Mouse (Mus musculus): ENCODE measurements around the gene Ap1m1.
A peak's percentile ranks its signal among the peaks of the same experiment; 100 is the strongest.

Gene Ap1m1

GRCm38 (mm10) chr8:72239499-72240402 lies at the start of gene Ap1m1:
Ap1m1 (plus strand) TSS chr8:72240018.
- DNase-seq (ENCODE audit: low read depth, low spot score), result peak; percentile 99

DNA sequence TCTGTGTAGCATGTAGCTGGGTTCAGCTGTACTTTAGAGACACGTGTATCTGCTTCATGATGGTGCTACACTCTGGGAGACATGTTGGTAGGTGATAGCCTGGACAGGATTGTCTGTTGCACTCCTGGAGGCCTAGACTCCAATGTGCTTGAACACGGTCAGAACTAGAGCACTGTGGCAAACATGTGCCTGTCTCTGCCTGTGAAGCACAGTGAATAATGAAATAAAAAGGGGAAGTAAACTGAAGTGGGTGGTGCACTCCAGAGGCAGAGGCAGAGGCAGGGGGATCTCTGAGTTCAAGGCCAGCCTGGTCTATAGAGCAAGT lies 49.6 kb upstream of the Ap1m1 start:
- DNase-seq (ENCODE audit: low read depth, low spot score), result no peak

- DNase-seq (ENCODE audit: low read depth, low spot score), result no peak
Observed at GRCm38 (mm10) chr8:72192065-72192464, 47.8 kb upstream of the Ap1m1 start.

DNA sequence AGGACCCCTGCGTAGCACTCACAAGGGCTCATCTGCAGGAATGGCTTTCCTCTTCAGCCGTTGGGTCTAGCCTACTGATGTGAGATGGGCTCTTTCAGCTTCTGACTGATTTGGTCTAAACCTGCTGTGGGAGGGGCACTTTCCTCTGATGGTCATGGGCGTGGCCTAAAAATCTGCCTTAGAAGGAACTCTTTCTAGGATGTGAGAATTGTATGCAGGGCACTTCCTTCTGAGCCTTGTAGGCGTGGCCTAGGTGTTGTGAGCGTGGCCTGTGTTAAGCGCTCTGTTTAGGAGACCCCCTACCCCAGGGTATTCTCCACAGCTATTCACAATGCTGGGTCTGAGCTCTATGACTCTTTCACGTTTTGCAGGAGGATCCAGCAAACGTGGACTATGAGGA lies 41.8 kb upstream of the Ap1m1 start:
- DNase-seq (ENCODE audit: low read depth, low spot score), result no peak

GRCm38 (mm10) chr8:72208582-72208981 lies 31.2 kb upstream of the Ap1m1 start:
- no peak for DNase-seq (ENCODE audit: low read depth, low spot score)

- DNase-seq (ENCODE audit: low read depth, low spot score), result no peak
Observed at GRCm38 (mm10) chr8:72210222-72210621, 29.6 kb upstream of the Ap1m1 start.

DNA sequence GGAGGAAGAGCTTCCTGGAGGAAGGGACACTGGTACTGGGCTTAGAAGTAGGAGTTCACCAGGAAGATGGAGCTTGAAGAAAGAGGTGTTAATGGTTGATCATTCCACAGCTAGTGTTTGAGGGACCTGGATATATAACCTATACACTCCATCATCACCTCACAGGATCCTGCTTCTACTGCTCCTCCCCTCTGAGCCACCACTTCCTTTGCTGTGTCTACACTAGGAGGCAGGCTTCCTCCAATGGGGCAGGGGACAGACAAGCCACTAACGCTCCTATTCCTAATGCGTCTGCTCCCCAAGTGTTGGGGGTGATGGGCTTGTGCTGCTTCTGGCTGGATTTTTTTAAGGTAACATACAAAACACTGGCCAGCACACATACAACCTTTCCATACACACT lies 29.1 kb upstream of the Ap1m1 start:
- DNase-seq (ENCODE audit: low read depth, low spot score), result peak; percentile 28

DNA sequence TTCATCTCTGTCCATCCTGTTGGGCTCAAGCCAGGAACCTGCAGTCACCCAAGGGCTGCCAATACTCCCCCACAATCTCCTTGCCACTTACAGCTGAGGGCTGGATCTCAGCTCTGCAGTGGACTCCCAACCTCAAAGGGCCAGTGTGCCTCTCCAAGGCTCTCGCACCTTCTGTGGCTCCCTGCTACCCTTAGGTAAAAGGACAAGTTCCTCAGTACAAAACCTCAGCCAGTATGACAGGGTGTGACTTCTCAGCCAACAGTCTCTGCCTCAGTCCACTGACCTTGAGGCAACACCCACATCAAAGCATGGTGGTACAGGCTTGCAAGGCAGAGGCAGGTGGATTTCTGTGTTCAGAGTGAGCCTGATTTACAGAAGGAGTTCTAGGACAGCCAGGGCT lies 28.0 kb upstream of the Ap1m1 start:
- no peak for DNase-seq (ENCODE audit: low read depth, low spot score)

DNA sequence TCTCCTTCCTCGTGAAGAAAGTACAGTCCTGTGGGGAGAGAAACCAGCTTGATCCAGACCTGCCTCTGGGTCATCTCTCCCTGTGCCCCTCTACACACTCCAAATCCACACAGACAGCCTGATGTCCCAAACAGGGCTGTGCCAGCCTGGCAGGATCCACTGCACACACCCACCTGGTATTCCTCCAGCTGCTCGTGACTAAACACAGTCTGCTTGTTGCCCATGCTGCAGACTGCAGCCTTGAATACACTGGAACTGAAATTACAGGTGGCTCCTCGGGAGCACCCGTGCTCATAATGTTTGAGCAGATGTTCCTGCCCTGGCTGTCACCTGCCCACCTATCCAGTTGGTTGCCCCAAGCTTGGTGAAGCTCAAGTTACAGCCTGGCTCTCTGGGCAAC lies 27.1 kb upstream of the Ap1m1 start, which contains the start of gene Cib3:
Gene Cib3 (minus strand): TSS at position 87 of the 400 bp plus-strand sequence.
- no peak for DNase-seq (ENCODE audit: low read depth, low spot score)

GRCm38 (mm10) chr8:72213536-72213935 lies 26.3 kb upstream of the Ap1m1 start, which contains the start of gene Gm11034:
Gm11034 (minus strand) TSS chr8:72213636.
- DNase-seq (ENCODE audit: low read depth, low spot score), result no peak

- peak; percentile 54 for DNase-seq (ENCODE audit: low read depth, low spot score)
Observed at GRCm38 (mm10) chr8:72215060-72215459, 24.8 kb upstream of the Ap1m1 start.

- peak; percentile 66 for DNase-seq (ENCODE audit: low read depth, low spot score)
Observed at GRCm38 (mm10) chr8:72215871-72216270, 23.9 kb upstream of the Ap1m1 start.

GRCm38 (mm10) chr8:72218781-72219540 lies 20.9 kb upstream of the Ap1m1 start:
- DNase-seq (ENCODE audit: low read depth, low spot score), result peak; percentile 10

- peak; percentile 97 for DNase-seq (ENCODE audit: low read depth, low spot score)
Observed at GRCm38 (mm10) chr8:72219541-72220363, 20.1 kb upstream of the Ap1m1 start, which contains the start of gene Fam32a. Fam32a (plus strand) TSS chr8:72219730.

DNA sequence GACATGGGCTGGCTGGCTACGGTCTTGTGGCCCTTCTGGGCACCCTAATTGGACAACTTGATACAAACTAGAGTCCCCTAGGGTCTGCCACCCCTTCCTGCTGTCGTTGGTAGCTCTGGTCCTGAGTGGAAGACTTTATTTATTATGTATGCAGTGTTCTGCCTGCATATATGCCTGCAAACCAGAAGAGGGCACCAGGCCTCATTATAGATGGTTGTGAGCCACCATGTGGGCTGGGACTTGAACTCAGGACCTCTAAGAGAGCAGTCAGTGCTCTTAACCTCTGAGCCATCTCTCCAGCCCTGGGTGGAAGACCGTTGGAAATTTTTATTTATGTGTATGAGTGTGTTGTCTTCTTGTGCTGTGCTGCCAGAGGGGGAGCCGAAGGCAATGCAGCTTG lies 19.1 kb upstream of the Ap1m1 start:
- DNase-seq (ENCODE audit: low read depth, low spot score), result no peak

DNA sequence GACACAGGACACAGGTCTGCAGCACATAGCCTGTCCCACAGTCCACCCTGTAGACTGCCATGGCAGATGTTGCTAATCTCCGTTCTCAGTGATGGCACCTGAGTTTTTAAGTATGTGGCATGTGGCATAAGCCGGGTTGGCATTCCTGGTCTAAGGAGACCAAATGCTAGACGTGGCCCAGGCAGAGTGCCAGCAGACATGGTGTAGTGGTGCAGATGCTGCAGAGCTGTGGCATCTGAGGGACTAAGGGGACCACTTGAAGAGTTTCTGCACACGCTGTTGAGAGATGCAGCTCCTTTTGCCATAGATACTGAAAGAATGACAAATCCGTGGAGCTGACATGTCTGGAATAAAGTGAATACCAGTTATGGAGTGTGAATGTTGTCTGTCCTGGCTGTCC lies 17.2 kb upstream of the Ap1m1 start:
- no peak for DNase-seq (ENCODE audit: low read depth, low spot score)

DNA sequence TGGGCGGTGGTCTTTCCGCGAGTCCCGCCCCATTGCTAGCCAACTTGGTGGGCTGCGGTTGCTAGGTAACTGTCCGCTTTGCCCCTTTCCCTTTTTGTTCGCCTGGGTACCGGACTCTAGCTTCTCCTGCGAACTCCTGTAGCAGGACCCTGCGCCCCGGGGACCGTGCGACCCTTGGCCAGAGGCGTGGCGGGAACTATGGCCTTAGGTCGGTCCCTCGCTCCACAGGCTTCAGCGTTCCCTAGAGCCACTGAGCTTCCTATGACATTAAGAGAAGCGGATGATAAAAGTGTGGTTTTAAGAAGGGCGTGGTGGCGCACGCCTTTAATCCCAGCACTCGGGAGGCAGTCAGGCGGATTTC lies 565 bp downstream of the Ap1m1 start:
- no peak for DNase-seq (ENCODE audit: low read depth, low spot score)

- DNase-seq (ENCODE audit: low read depth, low spot score), result no peak
Observed at GRCm38 (mm10) chr8:72240951-72241350, 1.1 kb downstream of the Ap1m1 start.

- DNase-seq (ENCODE audit: low read depth, low spot score), result no peak
Observed at GRCm38 (mm10) chr8:72242226-72242625, 2.4 kb downstream of the Ap1m1 start.

DNA sequence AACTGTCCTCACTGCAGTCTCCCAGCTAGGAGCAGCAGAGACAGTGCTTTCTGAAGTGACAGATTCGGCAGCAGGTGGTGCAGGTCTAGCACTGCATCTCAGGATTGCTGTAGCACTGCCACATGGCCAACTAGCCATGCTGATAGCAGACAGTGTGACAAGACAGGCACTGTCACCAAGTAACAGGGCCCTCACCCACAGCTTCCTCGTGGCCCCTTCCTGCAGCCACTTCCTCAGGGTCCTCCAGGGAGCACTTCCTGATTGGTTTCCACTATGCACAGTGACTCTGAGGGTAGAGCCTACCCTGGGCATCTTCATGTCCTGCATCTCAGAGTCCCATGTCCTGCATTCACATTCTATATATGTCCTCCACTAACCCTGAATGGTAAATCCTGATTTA lies 4.8 kb downstream of the Ap1m1 start:
- no peak for DNase-seq (ENCODE audit: low read depth, low spot score)

GRCm38 (mm10) chr8:72257171-72257901 lies 17.5 kb downstream of the Ap1m1 start:
- peak; percentile 34 for DNase-seq (ENCODE audit: low read depth, low spot score)
